Mouse (Mus musculus) lung, postnatal 10 days (tissue): Measurements from ENCODE around the gene Mlx.

Experiments used
- DNase-seq: peaks from one replicate; pipeline ENCODE4 v3.0.0; 2021

Mlx gene

GRCm38 (mm10) chr11:101141088-101141487 lies 54.0 kb downstream of the Mlx start:
- no peak for DNase-seq
